Mouse (Mus musculus): ENCODE measurements around the gene Prkn.

DNA sequence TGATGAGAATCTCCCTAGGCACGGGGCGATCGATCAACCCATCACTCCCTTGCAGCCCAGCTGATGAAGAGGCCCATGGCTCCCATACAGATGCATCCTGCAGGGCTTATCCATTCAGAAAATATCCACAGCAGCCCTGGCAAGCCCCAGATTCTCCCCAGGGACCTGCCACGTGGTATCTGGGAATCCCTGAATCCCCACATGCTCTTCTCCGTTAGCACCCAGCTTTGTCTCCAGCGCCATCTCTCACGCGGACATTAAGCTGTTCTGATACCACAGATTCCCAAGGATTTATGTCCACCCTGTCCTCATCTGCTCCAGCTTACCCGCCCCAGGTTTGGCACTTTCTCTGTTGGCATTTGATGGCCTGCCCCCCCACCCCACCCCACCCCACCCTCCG is 1225.9 kb downstream of the Prkn start:
- TF ChIP-seq POLR2A (IDR thresholded peaks at IDR 0.05; ENCODE audit: low read depth, low read length) (no peak), CTCF (IDR thresholded peaks at IDR 0.05; ENCODE audit: extremely low read depth, insufficient read length, insufficient replicate concordance, low read depth, low read length) (no peak)

Measured in small intestine, adult 2 months (tissue).